Mouse (Mus musculus) right cerebral cortex, postnatal 10 days (tissue): Measurements from ENCODE around the gene Them4.
"Not testable (repeated sequence)": the region's sequence is repeated elsewhere in the genome, so short reads cannot be mapped to it uniquely, and the experiment has no call there.

Source experiments
- DNase-seq, 2 experiments: peaks; one replicate each; pipeline ENCODE4 v3.0.0; 2021; ENCODE audit warnings: low spot score in 2 of 2

Them4 gene

GRCm38 (mm10) chr3:94309633-94310363 is at the start of gene Them4:
Gene Them4 (plus strand): TSS chr3:94310089.
- peak; percentile 93 to 95 for DNase-seq

GRCm38 (mm10) chr3:94260598-94260997 is 49.3 kb upstream of the Them4 start:
- DNase-seq: peak; percentile 24 to 29

- not testable (repeated sequence) for DNase-seq
Measured at GRCm38 (mm10) chr3:94263736-94264135, 46.2 kb upstream of the Them4 start, which contains the start of gene Gm4778. Gene Gm4778 (plus strand): TSS chr3:94264036.

GRCm38 (mm10) chr3:94275991-94276390 is 33.9 kb upstream of the Them4 start:
- no peak for DNase-seq

GRCm38 (mm10) chr3:94305457-94305856 is 4.4 kb upstream of the Them4 start:
- no peak for DNase-seq

- no peak for DNase-seq
Measured at GRCm38 (mm10) chr3:94306975-94307374, 2.9 kb upstream of the Them4 start.

GRCm38 (mm10) chr3:94310491-94310890 is 602 bp downstream of the Them4 start:
- DNase-seq: no peak

GRCm38 (mm10) chr3:94310911-94311310 is 1.0 kb downstream of the Them4 start:
- DNase-seq: no peak

GRCm38 (mm10) chr3:94311376-94311775 is 1.5 kb downstream of the Them4 start:
- DNase-seq: no peak

- DNase-seq: no peak
Measured at GRCm38 (mm10) chr3:94328681-94329080, 18.8 kb downstream of the Them4 start.

GRCm38 (mm10) chr3:94334442-94334841 is 24.6 kb downstream of the Them4 start:
- no peak for DNase-seq

GRCm38 (mm10) chr3:94338522-94338921 is 28.6 kb downstream of the Them4 start:
- no peak for DNase-seq

GRCm38 (mm10) chr3:94341959-94342422 is 32.1 kb downstream of the Them4 start, which contains the start of gene Them5:
Gene Them5 (plus strand): TSS chr3:94342099.
- no peak for DNase-seq

GRCm38 (mm10) chr3:94342552-94342951 is 32.7 kb downstream of the Them4 start:
- DNase-seq: no peak

GRCm38 (mm10) chr3:94344182-94344581 is 34.3 kb downstream of the Them4 start:
- no peak for DNase-seq

- DNase-seq: no peak
Measured at GRCm38 (mm10) chr3:94344897-94345296, 35.0 kb downstream of the Them4 start.

GRCm38 (mm10) chr3:94348146-94348545 is 38.3 kb downstream of the Them4 start:
- no peak for DNase-seq

GRCm38 (mm10) chr3:94360812-94361211 is 50.9 kb downstream of the Them4 start:
- peak; percentile 55 to 62 for DNase-seq

- no peak for DNase-seq
Measured at GRCm38 (mm10) chr3:94362138-94362537, 52.2 kb downstream of the Them4 start, which contains the start of gene C2cd4d. Gene C2cd4d (plus strand): TSS chr3:94362438.

- DNase-seq: peak; percentile 45 to 51
Measured at GRCm38 (mm10) chr3:94363291-94364153, 53.6 kb downstream of the Them4 start.

GRCm38 (mm10) chr3:94364154-94364526 is 54.3 kb downstream of the Them4 start:
- DNase-seq: peak; percentile 34 to 37

- peak; percentile 84 to 89 for DNase-seq
Measured at GRCm38 (mm10) chr3:94366761-94367160, 56.9 kb downstream of the Them4 start.
